Mouse (Mus musculus): ENCODE measurements at regions not wholly inside any gene's neighbourhood (a gene's known extent, or its start where the extent isn't known, plus 50 kb on each side); places are given as distances from the start of the nearest gene placed in this dataset.
"Not testable (repeated sequence)": the region's sequence is repeated elsewhere in the genome, so short reads cannot be mapped to it uniquely, and the experiment has no call there.

- DNase-seq (ENCODE audit: low spot score) = no peak
Observed at GRCm38 (mm10) chr1:16904690-16905089, 811.6 kb upstream of the 4930444P10Rik start.

- DNase-seq (ENCODE audit: low spot score) = not testable (repeated sequence)
Observed at GRCm38 (mm10) chr1:16868383-16868782, 775.3 kb upstream of the 4930444P10Rik start.

- not testable (repeated sequence) for DNase-seq (ENCODE audit: low spot score)
Observed at GRCm38 (mm10) chr1:16867086-16867835, 774.1 kb upstream of the 4930444P10Rik start.

GRCm38 (mm10) chr1:16837111-16837510 lies 744.0 kb upstream of the 4930444P10Rik start:
- no peak for DNase-seq (ENCODE audit: low spot score)

- not testable (repeated sequence) for DNase-seq (ENCODE audit: low spot score)
Observed at GRCm38 (mm10) chr1:16824709-16825108, 731.6 kb upstream of the 4930444P10Rik start.

- no peak for DNase-seq (ENCODE audit: low spot score)
Observed at GRCm38 (mm10) chr1:16824057-16824456, 730.9 kb upstream of the 4930444P10Rik start.

GRCm38 (mm10) chr1:16821186-16821585 lies 728.1 kb upstream of the 4930444P10Rik start:
- no peak for DNase-seq (ENCODE audit: low spot score)

GRCm38 (mm10) chr1:16816572-16816971 lies 723.4 kb upstream of the 4930444P10Rik start:
- no peak for DNase-seq (ENCODE audit: low spot score)

- no peak for DNase-seq (ENCODE audit: low spot score)
Observed at GRCm38 (mm10) chr1:16815731-16816130, 722.6 kb upstream of the 4930444P10Rik start.

- DNase-seq (ENCODE audit: low spot score) = no peak
Observed at GRCm38 (mm10) chr1:16809370-16810150, 716.4 kb upstream of the 4930444P10Rik start.

GRCm38 (mm10) chr1:16798292-16798691 lies 705.2 kb upstream of the 4930444P10Rik start:
- DNase-seq (ENCODE audit: low spot score) = peak; percentile 74

GRCm38 (mm10) chr1:16796449-16796848 lies 703.3 kb upstream of the 4930444P10Rik start:
- no peak for DNase-seq (ENCODE audit: low spot score)

- DNase-seq (ENCODE audit: low spot score) = no peak
Observed at GRCm38 (mm10) chr1:16790733-16791309, 697.7 kb upstream of the 4930444P10Rik start.

- DNase-seq (ENCODE audit: low spot score) = no peak
Observed at GRCm38 (mm10) chr1:16779791-16780190, 686.7 kb upstream of the 4930444P10Rik start.

- DNase-seq (ENCODE audit: low spot score) = no peak
Observed at GRCm38 (mm10) chr1:16760951-16761350, 667.8 kb upstream of the 4930444P10Rik start.

Measured in ovary, postnatal 14 days (tissue).